Mouse (Mus musculus): ENCODE measurements at regions not wholly inside any gene's neighbourhood (a gene's known extent, or its start where the extent isn't known, plus 50 kb on each side); places are given as distances from the start of the nearest gene placed in this dataset.

- TF ChIP-seq MAX (IDR thresholded peaks at IDR 0.05; ENCODE audit: low read length) (no peak), E2F4 (IDR thresholded peaks at IDR 0.05; ENCODE audit: insufficient replicate concordance, low read depth, low read length) (no peak), ETS1 (conservative IDR thresholded peaks at IDR 0.05; ENCODE audit: low read depth, low read length) (no peak)
Observed at GRCm38 (mm10) chr2:21943676-21944075, 283.6 kb upstream of the Myo3a start.
